Comparison of ENCODE assay signal across 8 mouse cellular contexts in genomic region chr2:69205791-69206351, GRCm38 (mm10). TPM values are rescaled to one million over a fixed set of nuclear protein-coding genes. Genes with fewer than 3 reads are reported as not detected.
DNase-seq lines count a peak whose midpoint lies in the region; ATAC-seq lines count a peak whose summit lies in the region.

TSS of gene Spc25 (minus strand) at chr2:69206194.

- ATAC-seq in megakaryocyte progenitor cell, adult 5-6 weeks (replicated peaks; ENCODE audit: poor library complexity), result peak; percentile 98

- peak; percentile 96 for DNase-seq in adipocyte (ENCODE audit: low spot score)
- peak; percentile 97 for DNase-seq in embryo, embryonic 10 days (ENCODE audit: low spot score)
- peak; percentile 76 for DNase-seq in gastrocnemius, postnatal 10 days
- peak; percentile 96 for DNase-seq in induced T-regulatory cell, adult 2 months (ENCODE audit: low read depth)
- DNase-seq in left cerebral cortex, adult 9 months (ENCODE audit: low spot score in 2 of 2), result peak; percentile 75 to 93
- peak; percentile 82 for DNase-seq in right cerebral cortex, postnatal 14 days
- peak; percentile 85 to 90 for DNase-seq in urinary bladder, postnatal 36 days (ENCODE audit: low spot score in 2 of 2)

RNA-seq across cellular contexts. Expression of gene Spc25, which starts in this region (rescaled TPM):
- total RNA-seq in gastrocnemius, postnatal 10 days (2021), result 1 to 10 TPM; 8.5 to 9.9 TPM
- total RNA-seq in megakaryocyte progenitor cell, adult 5-6 weeks (2015), result 79.1 and 83.7 TPM in 2 replicates
- 98.5 and 109 TPM in 2 replicates for total RNA-seq in megakaryocyte progenitor cell, adult 5-6 weeks (2017)

Comparison
In these comparisons a context has a peak if more than half of its experiments do, and no peak if none do; other contexts are left out.
1. Peak in every context shown above with its lines: DNase-seq and ATAC-seq.
2. RNA of gene Spc25 (total RNA-seq): 79.1 to 109 TPM in megakaryocyte progenitor cell, adult 5-6 weeks; 8.5 to 9.9 TPM in gastrocnemius, postnatal 10 days; every median in the first group is over 4 times any median in the second.